Mouse (Mus musculus): ENCODE data around the gene Arhgap24.

DNA sequence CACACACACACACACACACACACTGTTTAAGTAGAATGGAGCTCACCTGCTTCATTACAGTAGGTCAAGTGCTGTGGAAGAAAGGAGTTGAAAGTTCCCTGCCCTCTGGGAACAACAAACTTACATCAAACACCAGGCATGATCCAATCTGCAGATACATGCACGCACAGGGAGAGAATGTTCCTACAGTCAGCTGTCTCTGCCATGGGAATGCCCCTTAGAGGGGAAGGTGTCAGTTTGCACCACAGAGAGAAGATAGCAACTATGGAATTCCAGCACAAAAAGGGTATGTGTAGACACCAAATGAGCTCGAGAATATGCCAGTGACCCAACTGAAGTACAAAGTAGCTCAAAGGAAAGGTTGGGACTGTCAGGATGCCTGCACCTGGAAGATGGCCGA lies 69.0 kb downstream of the Arhgap24 start:
- TF ChIP-seq CTCF (conservative IDR thresholded peaks at IDR 0.05 in 1 of 2, IDR thresholded peaks at IDR 0.05 in 1 of 2; ENCODE audit: low read depth in 2 of 2, low read length in 2 of 2), result no peak
- no peak for TF ChIP-seq EP300 (IDR thresholded peaks at IDR 0.05; ENCODE audit: low read length)
- TF ChIP-seq POLR2A (IDR thresholded peaks at IDR 0.05; ENCODE audit: low read depth, low read length), result no peak
- TF ChIP-seq MAZ (IDR thresholded peaks at IDR 0.05; ENCODE audit: low read depth, low read length), result no peak
- TF ChIP-seq CHD1 (IDR thresholded peaks at IDR 0.05; ENCODE audit: low read depth, low read length), result no peak
